Mouse (Mus musculus): ENCODE results near the gene Notch3. TPM values are rescaled to one million over a fixed set of nuclear protein-coding genes. Genes with fewer than 3 reads are reported as not detected.
"Not testable (repeated sequence)": the region's sequence is repeated elsewhere in the genome, so short reads cannot be mapped to it uniquely, and the experiment has no call there.

The Notch3 gene
- total RNA-seq, 2 experiments from 2014 or later: 13.8 to 15.4 TPM

DNA sequence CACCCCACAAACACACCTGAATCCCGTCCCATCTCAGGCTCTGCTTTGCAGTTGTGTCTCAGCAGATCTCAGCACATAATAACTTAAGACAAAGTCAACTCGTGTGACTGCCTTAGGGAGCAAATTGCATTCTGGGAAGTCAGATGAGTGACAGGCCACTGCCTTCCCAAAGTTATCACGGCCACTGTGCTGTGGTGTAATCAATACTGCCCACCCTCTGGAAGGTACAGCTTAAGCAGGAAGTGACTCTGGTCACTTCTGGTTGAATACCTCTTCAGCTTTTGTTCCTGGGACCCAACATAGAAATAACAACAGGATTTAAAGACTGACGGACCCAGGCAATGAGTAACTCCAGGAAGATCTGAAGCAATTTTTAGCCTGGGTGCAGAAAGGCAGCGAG is 58.8 kb downstream of the Notch3 start:
- intact Hi-C loops (cut with DNase I): no loop called here
- no peak for DNase-seq (ENCODE audit: low spot score in 2 of 2)

DNA sequence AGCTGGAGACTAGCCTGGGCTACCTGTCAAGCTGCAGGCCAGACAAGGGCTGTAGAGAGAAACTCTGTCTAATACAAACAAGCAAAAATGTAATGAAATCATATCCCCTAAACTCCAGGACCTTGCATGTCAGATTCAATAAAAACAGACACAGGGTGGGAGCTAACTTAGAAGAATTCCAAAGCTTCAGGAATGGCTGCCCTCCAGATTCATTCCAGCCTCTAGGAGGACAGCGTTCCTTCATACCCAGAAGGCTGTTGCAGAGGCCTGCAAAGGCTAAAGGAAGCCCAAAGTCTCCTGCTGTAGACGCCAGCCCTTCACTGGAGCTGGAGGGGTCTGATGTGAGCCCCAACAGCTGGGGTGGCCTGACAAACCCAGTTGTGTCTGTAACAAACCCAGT is 60.3 kb downstream of the Notch3 start:
- intact Hi-C loops (cut with DNase I): no loop called here
- no peak for DNase-seq (ENCODE audit: low spot score in 2 of 2)

DNA sequence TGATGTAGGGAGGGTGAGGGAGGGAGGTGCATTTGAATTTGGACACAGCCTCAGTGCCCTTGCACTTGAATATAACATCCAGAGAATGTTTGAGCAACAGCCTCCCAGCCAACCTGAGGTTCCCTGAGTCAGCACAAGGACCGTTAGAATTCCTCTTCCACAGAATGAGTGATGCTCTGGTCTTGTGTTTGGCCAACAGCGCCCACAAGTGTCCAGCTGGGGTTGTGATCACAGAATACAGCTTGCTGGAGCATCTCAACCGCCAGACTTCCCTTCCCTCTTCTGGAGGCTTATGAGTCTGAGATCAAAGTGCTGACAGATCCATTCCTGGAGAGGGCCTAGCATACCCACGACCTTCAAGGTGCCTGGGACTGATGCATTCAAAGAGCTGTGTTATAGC is 63.6 kb downstream of the Notch3 start:
- intact Hi-C loops (cut with DNase I): no loop called here
- no peak for DNase-seq (ENCODE audit: low spot score in 2 of 2)

DNA sequence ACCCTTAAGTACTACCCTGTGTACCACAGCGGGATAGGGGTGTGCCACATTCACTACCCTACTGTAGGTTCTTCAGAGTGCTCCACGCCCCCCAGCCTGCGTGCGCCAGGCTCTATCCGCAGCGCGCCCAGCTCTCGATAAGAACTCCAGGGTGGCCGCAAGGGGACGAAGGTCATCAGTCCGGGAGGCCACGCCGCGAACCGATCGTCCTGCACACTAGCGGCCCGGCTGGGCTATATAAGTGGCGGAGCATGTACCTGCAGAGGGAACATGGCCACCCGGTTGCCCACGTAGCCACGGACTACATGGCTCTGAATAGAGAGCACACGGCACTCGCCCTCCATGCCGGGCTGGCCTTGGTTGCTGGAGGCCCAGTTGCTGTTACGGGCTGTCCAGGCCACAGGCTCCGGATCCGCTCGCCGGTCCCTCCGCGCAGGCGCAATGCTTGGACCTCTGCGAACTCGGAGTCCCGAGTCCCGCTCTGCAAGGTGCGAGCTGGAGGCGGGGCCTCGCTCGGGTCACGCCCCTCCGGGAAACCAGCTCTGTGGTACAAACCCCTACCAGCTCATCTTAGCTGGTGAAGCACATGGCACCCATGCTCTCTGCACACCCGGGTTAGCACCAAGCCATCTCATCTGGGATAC is 66.6 kb downstream of the Notch3 start:
- no peak for DNase-seq (ENCODE audit: low spot score in 2 of 2)
- intact Hi-C loops (cut with DNase I): no loop called here

GRCm38 (mm10) chr17:32099574-32099942 is 67.1 kb downstream of the Notch3 start:
- intact Hi-C loops (cut with DNase I): no loop called here
- DNase-seq (ENCODE audit: low spot score in 2 of 2): no peak

DNA sequence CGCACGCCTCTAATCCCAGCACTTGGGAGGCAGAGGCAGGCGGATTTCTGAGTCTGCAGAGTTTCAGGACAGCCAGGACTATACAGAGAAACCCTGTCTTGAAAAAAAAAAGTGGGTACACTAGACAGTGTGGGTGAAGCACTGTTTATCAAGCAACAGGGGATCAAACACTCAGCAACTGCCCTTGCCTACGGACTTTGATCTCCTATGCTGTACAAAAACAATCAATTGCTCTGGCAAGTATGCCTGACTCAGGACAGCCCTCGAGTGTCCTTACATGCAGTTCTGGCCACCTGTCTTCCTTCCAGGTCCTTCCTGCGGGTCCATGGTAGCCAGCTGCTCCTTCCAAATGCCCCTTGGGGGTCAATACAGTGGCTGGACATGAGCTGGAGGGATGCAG is 67.7 kb downstream of the Notch3 start:
- DNase-seq (ENCODE audit: low spot score in 2 of 2); intact Hi-C loops (cut with DNase I): not testable (repeated sequence)

DNA sequence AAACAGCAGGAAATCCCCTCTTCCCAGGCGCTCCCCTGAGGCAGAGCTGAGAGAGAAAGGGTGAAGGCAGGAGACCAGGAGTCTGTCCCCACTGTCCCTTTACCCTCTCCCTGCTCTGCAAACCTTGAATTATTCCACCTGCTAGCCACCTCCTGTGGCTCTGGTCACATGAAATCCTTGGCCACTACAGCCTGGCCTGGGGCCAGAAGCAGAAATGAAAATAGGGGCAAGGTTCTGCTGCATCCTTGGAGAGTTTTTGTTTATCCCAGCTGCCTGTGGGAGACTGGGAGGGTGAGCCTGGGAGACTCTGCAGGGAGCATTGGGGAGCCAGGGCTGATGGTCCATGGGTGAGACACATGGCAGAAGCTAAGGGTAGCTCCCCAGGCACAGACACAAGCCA is 69.0 kb downstream of the Notch3 start:
- DNase-seq (ENCODE audit: low spot score in 2 of 2): no peak
- intact Hi-C loops (cut with DNase I): no loop called here

DNA sequence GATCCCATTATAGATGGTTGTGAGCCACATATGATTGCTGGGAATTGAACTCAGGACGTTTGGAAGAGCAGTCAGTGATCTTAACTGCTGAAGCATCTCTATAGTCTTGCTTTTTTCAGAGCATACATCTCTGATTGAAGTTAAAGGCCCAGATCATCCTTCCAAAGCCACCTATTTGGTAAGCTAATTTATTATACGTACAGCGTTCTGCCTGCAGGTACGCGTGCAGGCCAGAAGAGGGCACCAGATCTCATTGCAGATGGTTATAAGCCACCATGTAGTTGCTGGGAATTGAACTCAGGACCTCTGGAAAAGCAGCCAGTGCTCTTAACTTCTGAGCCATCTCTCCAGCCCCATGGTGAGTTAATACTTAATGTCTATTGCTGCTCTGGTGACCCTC is 73.8 kb downstream of the Notch3 start:
- no peak for DNase-seq (ENCODE audit: low spot score in 2 of 2)
- intact Hi-C loops (cut with DNase I): no loop called here

- no peak for DNase-seq (ENCODE audit: low spot score in 2 of 2)
- intact Hi-C loops (cut with DNase I): no loop called here
Observed at GRCm38 (mm10) chr17:32092241-32092619, 74.4 kb downstream of the Notch3 start.

DNA sequence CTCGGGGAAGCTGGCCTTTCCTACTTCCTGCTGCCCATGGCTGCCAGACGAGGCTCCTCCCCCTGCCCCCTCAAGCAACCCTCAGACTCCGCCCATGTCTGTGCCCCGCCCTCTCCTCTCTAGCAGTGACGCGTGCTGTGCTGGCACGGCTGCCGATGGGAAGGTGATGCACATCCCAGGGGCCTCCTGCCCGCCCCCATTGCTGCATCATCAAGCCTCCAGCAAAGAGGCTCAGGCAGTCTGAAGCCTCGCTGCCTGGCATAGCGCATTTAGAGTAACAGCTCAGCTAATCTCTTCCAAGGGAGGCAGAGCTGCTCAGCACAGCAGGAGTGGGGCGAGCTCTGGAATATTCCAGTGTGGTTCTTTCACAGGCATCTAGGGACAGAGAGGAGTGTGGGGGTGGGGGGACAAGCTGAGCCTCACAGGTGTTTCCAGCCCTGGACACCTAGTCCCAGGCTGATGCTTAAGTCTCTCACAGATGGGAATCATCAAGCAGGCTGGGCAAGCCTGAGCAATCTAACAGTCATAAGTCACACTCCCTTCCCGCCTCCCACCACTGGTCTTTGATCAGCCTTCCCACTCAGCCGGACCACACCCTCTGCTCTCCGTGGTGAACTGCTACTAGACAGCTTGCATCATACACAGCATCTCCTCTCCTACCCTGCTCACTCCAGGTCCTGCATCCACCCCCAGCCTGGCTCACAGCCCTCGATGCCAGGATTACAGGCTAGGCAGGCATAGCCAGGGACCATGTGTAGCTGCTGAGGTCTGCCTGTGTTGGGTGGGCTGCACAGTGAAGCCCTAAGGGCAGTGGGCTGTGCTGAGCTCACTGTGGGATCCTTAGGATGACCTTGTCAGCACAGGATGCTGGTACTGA is 75.0 kb downstream of the Notch3 start:
- intact Hi-C loops (cut with DNase I): not testable (repeated sequence)
- DNase-seq (ENCODE audit: low spot score in 2 of 2): peak; percentile 77 to 83

GRCm38 (mm10) chr17:32091032-32091363 is 75.7 kb downstream of the Notch3 start:
- DNase-seq (ENCODE audit: low spot score in 2 of 2): no peak
- intact Hi-C loops (cut with DNase I): no loop called here

GRCm38 (mm10) chr17:32087069-32087468 is 79.6 kb downstream of the Notch3 start:
- no peak for DNase-seq (ENCODE audit: low spot score in 2 of 2)
- intact Hi-C loops (cut with DNase I): no loop called here

- no peak for DNase-seq (ENCODE audit: low spot score in 2 of 2)
- intact Hi-C loops (cut with DNase I): no loop called here
Observed at GRCm38 (mm10) chr17:32083351-32083750, 83.3 kb downstream of the Notch3 start.

DNA sequence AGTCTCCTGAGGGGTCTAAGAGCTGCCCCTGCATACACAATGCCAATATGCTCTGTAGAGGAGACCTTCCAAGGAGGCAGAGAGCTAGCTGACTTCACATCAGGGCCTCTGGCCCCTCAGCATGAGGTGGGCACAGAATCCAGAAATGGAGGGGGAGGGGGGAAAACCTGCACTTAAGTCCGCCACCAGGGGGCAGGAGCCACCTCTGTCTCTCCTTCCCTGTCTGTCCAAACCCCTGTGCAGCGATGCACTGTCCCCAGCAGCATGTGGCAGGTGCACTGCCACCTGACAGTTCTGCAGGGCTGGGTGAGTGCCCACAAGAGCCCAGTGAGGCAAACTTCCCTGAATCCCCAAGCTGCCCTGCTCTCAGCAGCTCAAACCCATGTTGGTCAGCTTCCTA is 91.5 kb downstream of the Notch3 start:
- peak; percentile 46 for DNase-seq (ENCODE audit: low spot score in 2 of 2)
- intact Hi-C loops (cut with DNase I): no loop called here

DNA sequence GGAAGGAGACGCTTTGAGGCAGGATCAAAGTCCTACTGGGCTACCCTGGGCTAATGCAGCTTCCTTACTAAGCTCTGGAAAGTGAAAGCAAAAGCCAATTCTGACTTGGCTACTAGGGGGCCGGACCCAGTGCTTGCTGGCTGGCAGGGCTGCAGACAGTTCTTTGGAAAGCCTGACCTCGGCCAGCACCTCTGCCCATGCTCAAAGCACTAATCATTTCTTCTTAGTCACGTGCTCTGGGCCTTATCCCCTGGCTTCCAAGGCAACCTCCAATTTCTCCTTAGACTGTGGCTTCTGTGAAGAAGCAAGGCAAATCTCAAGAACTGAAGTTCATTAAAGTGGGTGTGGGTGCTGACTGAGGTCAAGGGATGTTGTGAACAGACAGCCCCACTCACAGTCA is 92.0 kb downstream of the Notch3 start:
- intact Hi-C loops (cut with DNase I): loop anchor here (5.0 kb wide), 1 partner anchor 387 kb away; no protein-coding TSS in a partner anchor
- DNase-seq (ENCODE audit: low spot score in 2 of 2): no peak

DNA sequence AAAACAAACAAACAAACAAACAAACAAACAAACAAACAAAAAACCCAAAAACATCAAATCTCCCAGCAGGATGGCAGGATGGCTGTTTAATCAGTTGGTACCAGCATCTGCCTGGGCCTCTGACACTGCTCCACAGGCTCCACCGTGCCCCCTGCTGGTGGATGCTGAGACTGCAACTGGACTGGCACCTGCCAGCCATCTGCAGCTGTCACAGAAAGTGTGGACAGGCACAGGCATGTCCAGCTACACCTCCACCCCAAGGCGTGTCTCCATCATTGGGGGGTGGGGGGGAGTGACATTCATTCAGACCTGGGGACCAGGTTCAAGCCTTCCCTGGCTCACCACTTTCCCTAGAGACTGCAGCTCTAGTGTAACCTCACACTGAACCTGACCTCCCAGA is 93.3 kb downstream of the Notch3 start:
- intact Hi-C loops (cut with DNase I): loop anchor here (2.0 to 5.0 kb wide), 2 partner anchors 47 to 386 kb away; no protein-coding TSS in a partner anchor
- peak; percentile 61 to 84 for DNase-seq (ENCODE audit: low spot score in 2 of 2)

Other genes with a start within 250 kb of the Notch3 start
- 10 to 100 TPM; 18.2 to 21.2 TPM for gene Rrp1b, start 130.8 kb downstream of the Notch3 start, total RNA-seq (2021)
- gene Hsf2bp, start 130.5 kb downstream of the Notch3 start, total RNA-seq (2021): under 1 TPM; 0.68 to 0.80 TPM
- under 1 TPM; 0.26 to 0.27 TPM for gene Ephx3, start 22.7 kb upstream of the Notch3 start, total RNA-seq (2021)
- gene Brd4, start 117.9 kb upstream of the Notch3 start, total RNA-seq (2021): 100 to 1,000 TPM; 118 to 129 TPM
- 10 to 100 TPM; 75.3 to 84.7 TPM for gene Akap8, start 154.4 kb upstream of the Notch3 start, total RNA-seq (2021)
- 100 to 1,000 TPM; 164 to 175 TPM for gene Akap8l, start 183.8 kb upstream of the Notch3 start, total RNA-seq (2021)
- gene Wiz, start 222.6 kb upstream of the Notch3 start, total RNA-seq (2021): 10 to 100 TPM; 78.0 to 85.2 TPM
- gene Rasal3, start 236.7 kb upstream of the Notch3 start, total RNA-seq (2021): 1 to 10 TPM; 3.0 TPM